Mouse (Mus musculus): Measurements from ENCODE around the gene Arxes2.

GRCm38 (mm10) chrX:135973597-135974423, 19.8 kb upstream of the Arxes2 start:
- TF ChIP-seq POLR2A (IDR thresholded peaks at IDR 0.05; ENCODE audit: insufficient read depth, low read depth, low read length) (no peak), CTCF (IDR thresholded peaks at IDR 0.05; ENCODE audit: insufficient read depth, low read depth, low read length) (no peak)

Data from olfactory bulb, adult 2 months (tissue).